ENCODE assay signal across 10 mouse cellular contexts in the genomic region with DNA sequence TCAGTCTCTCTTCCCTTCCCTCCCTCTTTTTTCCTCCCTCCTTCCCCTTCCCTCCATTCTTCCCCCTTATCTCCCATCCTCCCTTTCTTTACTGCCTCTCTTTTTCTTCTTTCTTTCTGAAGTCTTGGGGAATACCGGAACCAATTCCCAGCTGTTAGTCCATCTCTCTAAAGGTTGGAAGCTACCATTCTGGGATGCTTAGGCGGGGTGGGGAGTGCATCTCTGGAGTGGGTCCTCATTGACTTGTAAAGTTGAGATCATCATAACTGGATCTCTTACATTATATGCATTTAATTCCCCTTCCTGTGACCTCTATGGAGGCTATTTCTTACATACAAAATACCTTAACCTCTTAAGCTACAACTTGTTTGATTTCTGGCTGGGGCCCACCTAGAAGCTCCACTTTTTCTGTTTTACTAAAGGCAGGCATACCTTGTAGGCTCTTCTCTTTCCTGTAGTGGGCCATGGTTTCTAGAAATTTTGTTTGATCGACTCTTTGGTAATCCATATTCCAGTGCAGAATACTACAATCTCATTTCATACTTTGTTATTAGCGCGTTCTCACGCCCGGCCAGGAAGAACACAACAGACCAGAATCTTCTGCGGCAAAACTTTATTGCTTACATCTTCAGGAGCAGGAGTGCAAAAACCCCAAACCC.
DNase-seq lines count a peak whose midpoint lies in the region; ATAC-seq lines count a peak whose summit lies in the region.
"Had no signal": no experiment of that assay in that cellular context is flagged by ENCODE, and none has a peak within 500 bp of the region (broad histone marks: within the 10 kb centered on the region; RNA-seq: fewer than 3 reads in every experiment).

No protein-coding gene starts in this region.

- H3K27me3 ChIP-seq in heart, embryonic 12.5 days (replicated peaks): no peaks in the 10 kb centered on the region
- no peaks in the 10 kb centered on the region for H3K27me3 ChIP-seq in hindbrain, embryonic 13.5 days
- H3K27me3 ChIP-seq in midbrain, embryonic 13.5 days: no peaks in the 10 kb centered on the region

- no peak overlapping the region for H3K27ac ChIP-seq in heart, embryonic 12.5 days (ENCODE audit: poor library complexity, severe bottlenecking)
- H3K27ac ChIP-seq in brown adipose tissue, adult 24 weeks (replicated peaks; ENCODE audit: low read depth, low read length): peak overlapping the region; percentile 72
- H3K27ac ChIP-seq in hindbrain, embryonic 13.5 days: no peak overlapping the region
- 0 out of 2 replicates have a peak overlapping the region, but pooled peaks have one; percentile 25 for H3K27ac ChIP-seq in midbrain, embryonic 13.5 days

- H3K9me3 ChIP-seq in heart, embryonic 12.5 days (replicated peaks): no peaks in the 10 kb centered on the region
- H3K9me3 ChIP-seq in hindbrain, embryonic 13.5 days: no peaks in the 10 kb centered on the region
- H3K9me3 ChIP-seq in midbrain, embryonic 13.5 days: no peaks in the 10 kb centered on the region

- peak overlapping the region; percentile 64 for H3K4me2 ChIP-seq in heart, embryonic 12.5 days
- peak overlapping the region; percentile 68 for H3K4me2 ChIP-seq in hindbrain, embryonic 13.5 days
- H3K4me2 ChIP-seq in midbrain, embryonic 13.5 days (replicated peaks): peak overlapping the region; percentile 64

- H3K4me1 ChIP-seq in heart, embryonic 12.5 days (replicated peaks): peaks cover 5% of the 10 kb centered on the region; the same call in 1 of the 2 replicates
- no peaks in the 10 kb centered on the region for H3K4me1 ChIP-seq in brown adipose tissue, adult 24 weeks (ENCODE audit: control insufficient read depth, insufficient read depth, insufficient read length, low read length)
- peaks cover 13% of the 10 kb centered on the region for H3K4me1 ChIP-seq in hindbrain, embryonic 13.5 days (replicated peaks)
- H3K4me1 ChIP-seq in midbrain, embryonic 13.5 days (replicated peaks): peaks cover 16% of the 10 kb centered on the region

- intact Hi-C loops in heart, postnatal 14 days (cut with DNase I): no loop called here

- DNase-seq in heart, postnatal 14 days: no peak
- no peak for DNase-seq in left cerebral cortex, adult 8-10 months (ENCODE audit: low spot score in 2 of 2)
- DNase-seq in cerebellum, postnatal 4 days (ENCODE audit: low spot score in 2 of 2): no peak
- DNase-seq: gastrocnemius, postnatal 36 days; thymus, postnatal 4 days had no signal

- peak overlapping the region; percentile 18; the same call in 1 of the 2 replicates for H3K9ac ChIP-seq in heart, embryonic 12.5 days
- peak overlapping the region; percentile 66 for H3K9ac ChIP-seq in hindbrain, embryonic 13.5 days
- peak overlapping the region; percentile 62 for H3K9ac ChIP-seq in midbrain, embryonic 13.5 days (replicated peaks)

- WGBS in heart, embryonic 12.5 days: 33% methylated on average over 8 of the region's 8 CpGs
- 12% methylated on average over 8 of the region's 8 CpGs for WGBS in hindbrain, embryonic 13.5 days
- WGBS in midbrain, embryonic 13.5 days: 18% methylated on average over 8 of the region's 8 CpGs

- no peak for ATAC-seq in heart, embryonic 12.5 days (ENCODE audit: insufficient number of reproducible peaks, low FRiP score)
- 0 out of 2 replicates have a peak, but pooled peaks have one; percentile 61 for ATAC-seq in hindbrain, embryonic 13.5 days (ENCODE audit: low FRiP score)
- ATAC-seq in midbrain, embryonic 13.5 days: 0 out of 2 replicates have a peak, but pooled peaks have one; percentile 60
- ATAC-seq in activated CD4-positive, CD25-positive, alpha-beta regulatory T cell, adult 4 months: no peak

- H3K4me3 ChIP-seq in heart, embryonic 12.5 days: peak overlapping the region; percentile 52
- H3K4me3 ChIP-seq in brown adipose tissue, adult 24 weeks (ENCODE audit: insufficient read depth, low read depth, low read length): peak overlapping the region; percentile 69
- peak overlapping the region; percentile 45 for H3K4me3 ChIP-seq in hindbrain, embryonic 13.5 days
- H3K4me3 ChIP-seq in midbrain, embryonic 13.5 days (replicated peaks): peak overlapping the region; percentile 49

- H3K36me3 ChIP-seq in heart, embryonic 12.5 days: no peaks in the 10 kb centered on the region
- H3K36me3 ChIP-seq in hindbrain, embryonic 13.5 days: no peaks in the 10 kb centered on the region
- H3K36me3 ChIP-seq in midbrain, embryonic 13.5 days: no peaks in the 10 kb centered on the region

Comparison
In these comparisons a context has a peak if more than half of its experiments do, and no peak if none do; other contexts are left out.
1. ATAC-seq: peak in hindbrain, embryonic 13.5 days (single experiment) and midbrain, embryonic 13.5 days (single experiment); none in heart, embryonic 12.5 days (single experiment) and activated CD4-positive, CD25-positive, alpha-beta regulatory T cell, adult 4 months (single experiment).
2. H3K27ac ChIP-seq: peak in brown adipose tissue, adult 24 weeks (single experiment) and midbrain, embryonic 13.5 days (single experiment); none in heart, embryonic 12.5 days (single experiment) and hindbrain, embryonic 13.5 days (single experiment).
3. Peak in every context shown above with its lines, with median percentiles within 50 percentile points of each other: H3K4me2 ChIP-seq, H3K4me3 ChIP-seq and H3K9ac ChIP-seq.